Mouse (Mus musculus) G1E (cell line): ENCODE results near the gene Oscar.

ENCODE experiments used
- CTCF ChIP-seq: IDR thresholded peaks from 2 replicates; pipeline ENCODE4 v1.5.1; 2012; ENCODE audit warnings: low read depth, low read length, inconsistent platforms, mixed read lengths
- GATA1 ChIP-seq: IDR thresholded peaks from 2 replicates; pipeline ENCODE4 v1.6.1; 2012; ENCODE audit warnings: borderline replicate concordance, low read length, inconsistent platforms, mixed read lengths
- GATA2 ChIP-seq: IDR thresholded peaks from 2 replicates; pipeline ENCODE4 v1.6.1; 2012; ENCODE audit warnings: low read depth, low read length, inconsistent platforms, borderline replicate concordance
- POLR2AphosphoS5 ChIP-seq: IDR thresholded peaks from 2 replicates; pipeline ENCODE4 v1.6.1; 2012; ENCODE audit warnings: low read depth, low read length, inconsistent platforms; ENCODE audit not compliant: insufficient replicate concordance
- TAL1 ChIP-seq: conservative IDR thresholded peaks from 2 replicates; pipeline ENCODE4 v1.6.1; 2012; ENCODE audit warnings: low read depth, low read length, inconsistent platforms, mixed read lengths

DNA sequence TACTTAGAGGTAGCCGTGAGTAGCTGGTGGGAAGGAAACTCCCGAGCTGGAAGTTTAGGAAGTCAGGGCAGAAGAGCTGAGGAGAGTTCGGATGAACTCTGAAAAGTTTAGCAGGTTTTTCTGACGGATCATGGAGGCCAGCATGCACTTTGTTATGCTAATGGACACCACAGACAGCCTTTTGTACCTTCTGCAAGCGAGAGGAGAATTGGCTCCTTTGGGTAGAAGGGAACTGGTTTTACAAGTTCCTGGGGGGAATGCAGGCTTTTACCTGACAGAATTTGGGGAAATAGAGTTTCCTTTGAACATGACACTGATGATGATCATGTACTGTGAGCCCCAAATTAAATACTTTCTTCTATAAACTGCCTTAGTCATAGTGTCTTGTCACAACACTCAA, 29.7 kb downstream of the Oscar start:
- no peak for TF ChIP-seq POLR2AphosphoS5
- no peak for TF ChIP-seq CTCF
- no peak for TF ChIP-seq TAL1
- TF ChIP-seq GATA2: no peak
- TF ChIP-seq GATA1: no peak
